Mouse (Mus musculus): ENCODE data around the gene Rbms2.

Rbms2 gene

GRCm38 (mm10) chr10:128153978-128154377 is 26.1 kb downstream of the Rbms2 start:
- in situ Hi-C loops (cut with MboI; ENCODE audit: low pct_unique_long_range_greater_than_20kb in 1 of 2, low sequenced_read_pairs in 2 of 2, unreplicated experiment in 1 of 2) = no loop called here

DNA sequence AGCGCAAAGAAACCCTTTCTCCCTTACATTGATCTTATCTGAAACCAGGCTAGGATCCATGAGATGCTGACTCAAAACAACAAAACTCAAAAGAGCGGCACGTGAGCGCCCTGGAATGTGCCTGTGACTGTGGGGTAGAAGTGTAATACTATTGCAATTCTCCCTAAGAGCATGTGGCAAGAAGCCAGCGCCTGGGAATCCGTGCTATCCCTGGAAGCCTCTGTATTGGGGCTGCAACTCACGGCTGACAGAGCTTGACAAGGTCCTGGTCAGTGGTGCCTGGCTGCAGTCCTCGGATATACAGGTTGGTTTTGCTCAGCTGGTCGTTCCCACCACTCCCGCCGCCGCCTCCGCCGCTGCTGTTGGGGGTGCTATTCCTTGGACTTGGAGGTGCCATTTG is 29.2 kb downstream of the Rbms2 start:
- in situ Hi-C loops (cut with MboI; ENCODE audit: low pct_unique_long_range_greater_than_20kb in 1 of 2, low sequenced_read_pairs in 2 of 2, unreplicated experiment in 1 of 2) = no loop called here

- in situ Hi-C loops (cut with MboI; ENCODE audit: low pct_unique_long_range_greater_than_20kb in 1 of 2, low sequenced_read_pairs in 2 of 2, unreplicated experiment in 1 of 2) = no loop called here
These were observed 30.5 kb downstream of the Rbms2 start for GRCm38 (mm10) chr10:128149592-128149991.

GRCm38 (mm10) chr10:128148789-128149365 is 31.2 kb downstream of the Rbms2 start:
- in situ Hi-C loops (cut with MboI; ENCODE audit: low pct_unique_long_range_greater_than_20kb in 1 of 2, low sequenced_read_pairs in 2 of 2, unreplicated experiment in 1 of 2) = no loop called here

DNA sequence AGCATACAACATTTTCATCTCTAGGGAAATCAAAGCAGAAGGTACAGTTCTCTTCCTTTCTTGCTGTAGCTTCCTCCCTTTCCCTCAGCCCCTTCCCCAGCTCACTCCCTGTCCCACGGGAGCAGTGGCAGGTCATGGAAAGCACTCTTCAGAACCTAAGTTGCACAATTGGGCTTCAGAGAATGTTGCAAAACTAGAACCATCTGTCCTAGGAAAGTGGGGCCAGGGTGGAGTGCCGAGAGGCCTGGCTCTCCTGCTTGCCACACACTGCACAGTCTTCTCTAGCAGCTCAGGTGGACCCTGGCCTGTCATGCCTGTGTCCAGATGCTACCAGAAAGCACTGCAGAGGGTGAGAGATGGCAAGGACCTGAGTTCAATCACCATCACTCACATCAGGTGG is 35.1 kb downstream of the Rbms2 start:
- in situ Hi-C loops (cut with MboI; ENCODE audit: low pct_unique_long_range_greater_than_20kb in 1 of 2, low sequenced_read_pairs in 2 of 2, unreplicated experiment in 1 of 2) = loop anchor here (5.0 kb wide), 2 partner anchors 37 to 42 kb away; partner anchors contain the start of gene Rbms2 (in 1 of the 2)

- in situ Hi-C loops (cut with MboI; ENCODE audit: low pct_unique_long_range_greater_than_20kb in 1 of 2, low sequenced_read_pairs in 2 of 2, unreplicated experiment in 1 of 2) = loop anchor here (5.0 kb wide), 2 partner anchors 39 to 44 kb away; partner anchors contain the start of gene Rbms2 (in 1 of the 2)
These were observed 36.4 kb downstream of the Rbms2 start for GRCm38 (mm10) chr10:128143659-128144058.

DNA sequence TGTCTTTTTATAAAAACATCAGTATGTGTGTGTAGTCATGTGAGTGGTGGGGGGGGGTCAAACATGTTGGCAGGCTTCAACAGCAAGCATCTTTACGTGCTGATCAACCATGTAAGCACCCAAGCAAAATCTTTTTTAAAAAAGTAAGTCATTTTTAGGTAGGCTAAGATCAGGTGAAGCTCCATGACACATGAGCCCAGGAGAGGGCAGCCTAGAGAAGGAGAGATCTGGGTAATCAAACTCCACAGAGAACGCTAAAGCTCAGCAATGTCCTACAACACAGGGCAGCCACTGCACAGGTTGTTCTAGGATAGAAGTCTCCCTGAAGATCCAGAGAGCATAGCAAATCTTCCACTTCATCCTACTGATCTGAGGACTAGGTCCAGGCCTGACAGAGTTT is 37.9 kb downstream of the Rbms2 start:
- in situ Hi-C loops (cut with MboI; ENCODE audit: low pct_unique_long_range_greater_than_20kb in 1 of 2, low sequenced_read_pairs in 2 of 2, unreplicated experiment in 1 of 2) = loop anchor here (5.0 kb wide), 2 partner anchors 40 to 45 kb away; partner anchors contain the start of gene Rbms2 (in 1 of the 2)

DNA sequence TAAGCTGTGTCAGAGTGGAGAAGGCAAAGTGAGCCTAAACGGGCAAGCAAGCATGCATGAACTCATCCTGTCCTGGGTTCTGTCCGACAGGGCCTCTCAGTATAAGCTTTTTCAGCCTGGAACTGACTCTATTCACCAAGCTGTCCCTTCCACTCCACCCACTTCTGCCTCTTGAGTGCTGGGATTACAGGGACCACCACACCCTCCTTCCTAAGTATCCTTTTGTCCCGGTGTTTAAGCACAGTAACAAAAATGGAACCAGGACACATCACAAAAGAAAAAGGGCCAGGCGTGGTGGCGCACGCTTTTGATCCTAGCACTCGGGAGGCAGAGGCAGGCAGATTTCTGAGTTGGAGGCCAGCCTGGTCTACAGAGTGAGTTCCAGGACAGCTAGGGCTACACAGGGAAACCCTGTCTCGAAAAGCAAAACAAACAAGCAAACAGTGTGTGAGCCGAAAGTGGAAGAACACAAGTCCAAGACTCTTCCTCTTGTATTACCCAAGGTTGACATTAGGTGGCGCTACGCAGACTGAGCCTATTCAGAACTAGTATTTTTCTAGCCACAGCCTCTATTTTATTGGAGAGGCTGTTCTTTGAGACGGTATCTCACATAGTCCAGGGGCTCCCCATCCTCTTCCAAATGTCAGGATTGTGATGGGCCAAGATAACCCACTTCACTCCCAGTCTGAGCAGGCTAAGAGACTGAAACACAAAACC is 39.7 kb downstream of the Rbms2 start:
- in situ Hi-C loops (cut with MboI; ENCODE audit: low pct_unique_long_range_greater_than_20kb in 1 of 2, low sequenced_read_pairs in 2 of 2, unreplicated experiment in 1 of 2) = loop anchor here (5.0 kb wide), 2 partner anchors 42 to 47 kb away; partner anchors contain the start of gene Rbms2 (in 1 of the 2)

DNA sequence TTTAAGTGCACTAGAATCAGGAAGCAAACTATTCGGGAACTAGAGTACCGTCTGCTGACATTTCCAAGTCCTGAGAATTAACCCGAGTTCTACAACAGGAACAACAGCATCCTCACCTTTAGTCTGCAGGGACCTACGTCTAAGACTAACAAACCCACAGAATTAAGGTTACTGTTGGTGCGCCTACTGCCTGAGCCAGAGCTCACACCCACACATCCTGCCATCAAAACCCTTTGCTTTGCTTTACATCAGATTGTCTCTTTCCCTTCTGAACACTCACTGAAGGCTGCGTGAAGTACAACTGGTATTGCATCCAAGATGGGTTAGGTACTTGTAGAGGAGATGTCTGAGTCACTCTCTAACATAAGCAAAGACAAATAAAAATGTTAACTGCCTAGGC is 44.7 kb downstream of the Rbms2 start:
- in situ Hi-C loops (cut with MboI; ENCODE audit: low pct_unique_long_range_greater_than_20kb in 1 of 2, low sequenced_read_pairs in 2 of 2, unreplicated experiment in 1 of 2) = no loop called here

DNA sequence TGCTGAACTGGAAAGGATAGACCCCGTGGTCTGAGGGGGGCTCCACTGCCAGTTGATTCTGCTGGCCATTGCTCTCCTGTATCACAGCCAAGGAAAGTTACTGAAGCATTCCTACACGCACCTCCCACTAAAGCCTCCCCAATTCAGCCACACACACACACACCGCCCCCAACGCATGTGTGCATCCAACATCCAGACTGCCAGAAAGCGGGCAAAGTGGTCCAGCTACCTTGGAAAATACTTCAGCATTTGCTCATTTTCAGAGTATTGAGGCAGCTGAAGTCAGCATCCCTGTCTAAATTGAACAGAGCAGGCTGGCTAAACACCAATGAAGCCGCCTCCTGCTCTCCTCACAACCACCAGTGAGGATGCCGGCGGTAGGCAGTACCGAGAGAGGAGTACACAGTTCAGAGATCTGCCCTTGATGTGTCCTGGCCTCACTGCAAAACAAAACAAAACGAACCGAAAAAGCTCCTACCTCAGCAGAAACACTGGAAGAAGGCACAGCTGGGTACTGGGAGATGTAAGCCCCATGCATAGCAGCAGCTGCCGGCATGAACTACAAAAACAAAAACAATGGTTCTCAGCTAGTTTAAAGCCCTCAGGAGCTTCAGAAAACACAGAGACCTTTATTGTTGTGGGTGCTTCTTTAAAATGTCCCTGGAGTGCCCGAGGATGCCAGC is 46.3 kb downstream of the Rbms2 start:
- in situ Hi-C loops (cut with MboI; ENCODE audit: low pct_unique_long_range_greater_than_20kb in 1 of 2, low sequenced_read_pairs in 2 of 2, unreplicated experiment in 1 of 2) = no loop called here

GRCm38 (mm10) chr10:128131812-128132211 is 48.3 kb downstream of the Rbms2 start:
- in situ Hi-C loops (cut with MboI; ENCODE audit: low pct_unique_long_range_greater_than_20kb in 1 of 2, low sequenced_read_pairs in 2 of 2, unreplicated experiment in 1 of 2) = no loop called here

- in situ Hi-C loops (cut with MboI; ENCODE audit: low pct_unique_long_range_greater_than_20kb in 1 of 2, low sequenced_read_pairs in 2 of 2, unreplicated experiment in 1 of 2) = no loop called here
These were observed 48.8 kb downstream of the Rbms2 start for GRCm38 (mm10) chr10:128131297-128131696.

DNA sequence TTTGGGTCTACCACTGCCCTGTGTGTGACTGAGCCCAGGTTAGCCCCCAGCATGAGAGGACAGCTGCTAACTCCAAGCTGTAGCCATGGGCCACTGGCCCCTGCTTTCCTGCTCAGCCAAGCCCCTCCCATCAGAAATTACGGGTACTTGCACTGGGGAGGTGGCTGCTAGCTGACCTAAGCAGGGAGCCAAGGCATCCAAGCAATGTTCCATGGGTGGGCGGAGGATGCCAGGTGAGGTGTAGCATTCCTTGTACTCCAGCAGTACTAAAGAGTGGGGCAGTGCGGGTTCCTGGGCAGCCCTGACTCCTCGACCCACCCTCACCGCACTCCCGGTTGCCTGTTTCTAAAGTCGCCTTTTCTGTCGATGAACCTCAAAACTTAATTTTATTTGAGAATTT is 52.0 kb downstream of the Rbms2 start:
- in situ Hi-C loops (cut with MboI; ENCODE audit: low pct_unique_long_range_greater_than_20kb in 1 of 2, low sequenced_read_pairs in 2 of 2, unreplicated experiment in 1 of 2) = no loop called here

- in situ Hi-C loops (cut with MboI; ENCODE audit: low pct_unique_long_range_greater_than_20kb in 1 of 2, low sequenced_read_pairs in 2 of 2, unreplicated experiment in 1 of 2) = no loop called here
These were observed 52.6 kb downstream of the Rbms2 start for GRCm38 (mm10) chr10:128127497-128127896.

- in situ Hi-C loops (cut with MboI; ENCODE audit: low pct_unique_long_range_greater_than_20kb in 1 of 2, low sequenced_read_pairs in 2 of 2, unreplicated experiment in 1 of 2) = no loop called here
These were observed 54.1 kb downstream of the Rbms2 start for GRCm38 (mm10) chr10:128125951-128126350.

GRCm38 (mm10) chr10:128124831-128125230 is 55.3 kb downstream of the Rbms2 start:
- in situ Hi-C loops (cut with MboI; ENCODE audit: low pct_unique_long_range_greater_than_20kb in 1 of 2, low sequenced_read_pairs in 2 of 2, unreplicated experiment in 1 of 2) = loop anchor here in 1 of 2 experiments (5.0 kb wide), 1 partner anchor 38 kb away; no protein-coding TSS in a partner anchor

DNA sequence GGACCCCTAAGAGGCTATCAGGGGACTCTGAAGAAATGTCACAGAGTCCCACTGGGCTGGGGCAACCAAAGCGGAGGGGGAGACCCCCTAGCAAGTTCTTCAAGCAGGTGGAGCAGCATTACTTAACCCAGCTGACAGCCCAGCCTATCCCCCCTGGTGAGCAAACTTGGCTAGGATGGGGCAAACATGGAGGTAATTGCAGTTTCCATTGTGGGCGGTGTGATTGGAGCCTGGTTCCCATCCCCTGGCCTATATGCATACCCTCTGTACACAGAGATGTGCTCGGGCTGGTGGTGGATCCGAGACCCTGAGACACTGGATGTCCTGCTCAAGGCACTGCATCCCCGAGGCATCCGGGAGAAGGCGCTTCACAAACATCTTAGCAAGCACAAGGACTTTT is 56.3 kb downstream of the Rbms2 start:
- in situ Hi-C loops (cut with MboI; ENCODE audit: low pct_unique_long_range_greater_than_20kb in 1 of 2, low sequenced_read_pairs in 2 of 2, unreplicated experiment in 1 of 2) = loop anchor here in 1 of 2 experiments (5.0 kb wide), 1 partner anchor 37 kb away; no protein-coding TSS in a partner anchor

- in situ Hi-C loops (cut with MboI; ENCODE audit: low pct_unique_long_range_greater_than_20kb in 1 of 2, low sequenced_read_pairs in 2 of 2, unreplicated experiment in 1 of 2) = no loop called here
These were observed 68.9 kb downstream of the Rbms2 start for GRCm38 (mm10) chr10:128111227-128111626.

- in situ Hi-C loops (cut with MboI; ENCODE audit: low pct_unique_long_range_greater_than_20kb in 1 of 2, low sequenced_read_pairs in 2 of 2, unreplicated experiment in 1 of 2) = no loop called here
These were observed 69.9 kb downstream of the Rbms2 start for GRCm38 (mm10) chr10:128110103-128110761.

Data from mouse embryonic stem cell (cell line).